Mouse (Mus musculus) gastrocnemius, postnatal 14 days (tissue): Measurements from ENCODE around the gene Tbca. TPM values are rescaled to one million over a fixed set of nuclear protein-coding genes. Genes with fewer than 3 reads are reported as not detected.

Experiments used
- DNase-seq: peaks from one replicate; pipeline ENCODE4 v3.0.0; 2021; ENCODE audit warnings: mixed read lengths
- intact Hi-C: fragments of 180-260 bp; cut with DNase I; formaldehyde crosslinking; loops from one replicate; pipeline ENCODE4 v1.15.1; 2025; ENCODE audit warnings: low total_unique reads
- total RNA-seq, 2 experiments: library from RNA; stranded (reverse); gene quantifications; 2 replicates each; pipeline ENCODE4 v1.2.3; 2021

Gene Tbca
- total RNA-seq, 2 experiments from 2014 or later: 85.0 to 86.1 TPM

GRCm38 (mm10) chr13:94838047-94838720 lies 49.5 kb downstream of the Tbca start:
- DNase-seq: no peak
- intact Hi-C loops: no loop called here

DNA sequence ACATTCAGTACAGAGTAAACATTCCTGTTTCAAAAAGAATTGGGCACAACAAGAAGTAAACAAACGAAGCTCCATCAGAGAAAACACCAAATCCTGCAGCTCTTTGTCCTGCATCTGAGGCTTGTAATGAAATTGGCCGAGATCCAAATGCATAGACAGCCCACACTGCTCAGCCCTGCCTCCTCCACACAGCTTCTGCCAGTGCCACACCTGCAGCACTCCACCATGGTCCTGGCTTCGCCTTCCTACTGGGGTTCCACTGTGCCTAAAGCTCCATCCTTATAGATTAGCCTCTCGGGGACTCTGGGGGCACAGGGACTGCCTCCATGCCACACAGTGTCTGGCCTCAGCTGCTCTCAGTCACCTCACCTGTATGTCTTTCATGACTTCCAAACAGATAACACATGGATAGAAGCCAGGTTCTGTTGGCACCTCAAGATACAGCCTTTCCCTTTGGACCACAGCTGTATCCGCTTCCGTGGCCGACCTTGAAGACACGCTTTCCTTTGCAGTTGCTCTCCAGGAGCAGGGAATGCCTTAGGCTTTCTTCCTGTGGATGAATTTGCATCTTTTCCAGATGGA lies 50.1 kb downstream of the Tbca start:
- DNase-seq: no peak
- intact Hi-C loops: no loop called here

GRCm38 (mm10) chr13:94843236-94843635 lies 54.5 kb downstream of the Tbca start:
- intact Hi-C loops: no loop called here
- no peak for DNase-seq

DNA sequence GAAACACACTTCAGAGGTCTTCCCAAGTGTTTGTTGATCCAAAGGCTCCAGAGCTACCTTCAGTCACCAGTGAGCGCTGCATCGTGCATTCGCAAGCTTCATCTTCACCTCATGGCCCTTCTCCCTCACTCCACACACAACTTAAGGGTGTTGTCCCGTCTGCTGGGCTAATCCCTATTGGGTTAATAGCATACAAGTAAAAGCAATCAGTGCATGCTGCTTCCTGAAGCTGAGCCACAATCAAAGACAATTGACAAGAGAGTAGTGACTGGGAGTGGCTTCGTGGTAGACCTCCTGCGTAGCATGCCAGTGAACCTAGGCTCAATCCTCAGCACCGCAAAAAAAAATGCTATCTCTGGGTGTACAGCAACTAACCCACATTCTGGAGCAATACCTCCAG lies 59.2 kb downstream of the Tbca start:
- intact Hi-C loops: no loop called here
- DNase-seq: no peak

DNA sequence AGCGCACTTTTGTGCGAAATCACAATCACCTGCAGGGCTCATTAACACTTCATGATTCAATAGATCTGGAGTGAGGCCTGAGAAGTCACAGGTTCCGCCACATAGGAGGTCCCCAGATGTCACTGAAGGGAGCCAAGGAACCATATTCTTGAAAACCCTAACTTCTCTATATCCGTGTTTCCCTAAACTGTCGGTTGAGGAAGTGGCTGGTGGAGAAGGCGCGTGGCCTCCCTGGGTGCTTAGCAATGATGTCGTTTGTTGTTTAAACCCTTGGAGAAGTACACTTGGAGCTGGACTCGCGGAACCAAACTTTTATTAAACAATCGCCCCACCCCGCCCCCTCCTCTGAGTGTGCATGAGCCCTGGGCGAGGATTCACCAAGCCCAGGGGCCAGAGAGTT lies 60.6 kb downstream of the Tbca start:
- DNase-seq: no peak
- intact Hi-C loops: no loop called here

DNA sequence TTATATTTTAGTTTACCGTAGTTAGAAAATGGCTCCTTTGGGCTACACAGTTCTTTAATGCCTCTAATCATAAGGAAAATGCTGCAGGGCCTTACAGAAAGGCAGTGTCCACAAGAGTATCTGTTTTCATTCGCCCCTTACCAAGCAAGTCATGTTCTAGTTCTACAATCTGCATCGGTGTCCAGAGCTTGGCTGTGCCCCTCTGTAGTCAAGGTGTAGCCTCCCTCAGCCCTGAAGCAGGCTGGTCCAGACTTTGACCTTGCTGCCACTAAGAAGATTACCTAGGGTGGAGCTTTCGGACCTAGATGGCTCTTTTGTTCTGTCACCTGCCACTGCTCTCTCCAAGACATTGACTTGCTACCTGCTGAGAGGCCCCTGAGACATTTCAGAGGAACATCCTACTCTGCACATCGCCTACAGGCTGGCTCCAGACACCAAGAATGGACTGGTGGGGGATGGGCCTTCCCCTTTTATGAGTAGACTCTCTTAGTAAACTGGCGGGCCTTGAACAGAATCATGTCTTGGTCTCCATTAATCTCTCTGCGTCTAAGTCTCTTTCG lies 69.4 kb downstream of the Tbca start:
- DNase-seq: no peak
- intact Hi-C loops: no loop called here

DNA sequence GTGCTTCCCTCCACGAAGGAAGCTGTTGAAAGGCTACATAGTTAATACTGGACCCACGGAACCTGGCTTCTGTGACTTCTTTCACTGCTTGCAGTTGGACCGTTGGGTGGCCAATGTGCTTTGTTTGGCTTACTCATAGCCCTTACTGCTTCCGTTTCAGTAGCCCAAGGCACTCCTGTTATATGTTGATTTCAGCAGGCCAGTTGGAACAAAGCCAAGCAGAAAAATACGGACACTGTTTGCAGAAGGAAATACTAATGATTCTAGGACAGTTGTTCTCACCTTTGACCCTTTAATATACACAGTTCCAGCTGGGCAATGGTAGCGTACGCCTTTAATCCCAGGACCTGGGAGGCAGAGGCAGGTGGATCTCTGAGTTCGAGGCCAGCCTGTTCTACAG lies 70.5 kb downstream of the Tbca start:
- intact Hi-C loops: no loop called here
- no peak for DNase-seq

GRCm38 (mm10) chr13:94862491-94863230 lies 74.0 kb downstream of the Tbca start:
- intact Hi-C loops: no loop called here
- no peak for DNase-seq

- intact Hi-C loops: no loop called here
- no peak for DNase-seq
Observed at GRCm38 (mm10) chr13:94866906-94867305, 78.2 kb downstream of the Tbca start.

- intact Hi-C loops: no loop called here
- DNase-seq: no peak
Observed at GRCm38 (mm10) chr13:94867772-94868171, 79.1 kb downstream of the Tbca start.

GRCm38 (mm10) chr13:94868478-94868950 lies 79.8 kb downstream of the Tbca start:
- DNase-seq: peak; percentile 68
- intact Hi-C loops: no loop called here

DNA sequence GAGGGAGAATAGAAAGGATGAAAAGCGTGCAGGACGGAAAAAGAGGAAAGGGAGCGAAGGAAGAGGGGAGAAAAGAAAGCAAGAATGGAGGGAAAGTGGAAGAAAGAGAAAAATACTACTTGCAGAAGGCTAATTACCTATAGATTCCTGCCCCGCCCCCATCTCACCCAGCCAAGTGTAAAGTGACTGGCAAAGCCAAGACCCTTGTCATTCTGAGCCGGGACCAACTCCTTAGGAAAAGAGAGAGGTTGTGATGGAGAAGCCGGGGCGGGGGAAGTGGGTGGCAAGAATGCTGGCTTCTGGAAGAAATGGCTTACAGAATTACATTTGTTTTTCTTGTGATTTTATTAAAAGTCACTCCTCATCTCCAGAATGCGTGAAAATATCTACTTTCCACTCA lies 80.8 kb downstream of the Tbca start:
- no peak for DNase-seq
- intact Hi-C loops: no loop called here

DNA sequence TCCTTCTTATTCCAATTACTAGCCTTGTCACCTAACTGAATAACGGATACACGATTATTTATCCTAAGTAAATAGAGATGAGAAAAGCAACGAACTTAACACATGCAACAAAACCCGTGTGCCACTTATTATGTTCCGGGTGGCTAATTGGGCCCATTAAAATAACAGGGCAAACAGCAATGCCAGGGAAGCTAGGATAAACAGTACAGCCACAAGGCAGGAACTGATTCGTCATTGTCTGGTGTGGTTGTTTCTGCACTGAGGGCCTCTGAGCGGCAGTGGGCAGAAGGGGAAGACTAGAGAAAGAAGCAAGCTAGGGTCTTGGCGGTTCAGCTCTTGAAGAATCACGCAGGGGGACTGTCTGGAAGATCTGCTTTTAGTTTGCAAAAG lies 81.4 kb downstream of the Tbca start:
- intact Hi-C loops: loop anchor here (10.0 kb wide), 1 partner anchor 165 kb away; no protein-coding TSS in a partner anchor
- no peak for DNase-seq

GRCm38 (mm10) chr13:94870461-94871186 lies 81.9 kb downstream of the Tbca start:
- no peak for DNase-seq
- intact Hi-C loops: loop anchor here (10.0 kb wide), 1 partner anchor 166 kb away; no protein-coding TSS in a partner anchor

- no peak for DNase-seq
- intact Hi-C loops: loop anchor here (10.0 kb wide), 1 partner anchor 167 kb away; no protein-coding TSS in a partner anchor
Observed at GRCm38 (mm10) chr13:94871806-94872320, 83.2 kb downstream of the Tbca start.

DNA sequence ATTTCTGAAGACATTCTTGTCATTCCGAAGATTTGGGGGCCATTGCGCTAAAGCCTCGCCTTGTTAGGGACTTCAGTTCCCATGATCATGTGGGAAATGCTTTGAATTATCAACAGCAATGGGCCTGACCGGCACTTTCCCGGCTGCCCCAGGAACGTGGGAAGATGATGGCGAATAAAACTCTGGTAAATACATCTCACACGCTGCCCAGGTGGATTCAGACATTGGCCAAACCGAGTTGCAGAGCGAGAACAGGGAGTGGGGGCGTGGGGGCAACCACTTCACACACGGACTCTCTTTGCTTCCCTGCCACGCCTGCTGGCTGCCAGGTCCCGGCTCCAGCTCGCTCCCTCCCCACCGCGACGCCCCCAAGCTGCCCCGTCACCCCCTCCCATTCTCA lies 83.7 kb downstream of the Tbca start:
- intact Hi-C loops: loop anchor here (10.0 kb wide), 1 partner anchor 168 kb away; no protein-coding TSS in a partner anchor
- no peak for DNase-seq

GRCm38 (mm10) chr13:94873111-94874038 lies 84.7 kb downstream of the Tbca start:
- no peak for DNase-seq
- intact Hi-C loops: loop anchor here (10.0 kb wide), 1 partner anchor 169 kb away; no protein-coding TSS in a partner anchor

- no peak for DNase-seq
- intact Hi-C loops: loop anchor here (10.0 kb wide), 1 partner anchor 169 kb away; no protein-coding TSS in a partner anchor
Observed at GRCm38 (mm10) chr13:94874039-94874425, 85.3 kb downstream of the Tbca start.
